Mouse (Mus musculus) MEL (cell line): ENCODE measurements around the gene Cacng3. TPM values are rescaled to one million over a fixed set of nuclear protein-coding genes. Genes with fewer than 3 reads are reported as not detected.

Experiments used
- DNase-seq: peaks from one replicate; pipeline ENCODE4 v3.0.0; 2011; ENCODE audit warnings: low read depth, low spot score
- H3K27ac ChIP-seq: 2 replicates; pipeline ENCODE4 v1.5.1; 2012; ENCODE audit warnings: low read depth, mild to moderate bottlenecking, control low read depth, low read length, moderate library complexity; ENCODE audit not compliant: control insufficient read depth
- H3K27me3 ChIP-seq, 2 experiments: fragments of 150-350 bp in 1 of 2; sonication (generic) in 1 of 2; 2 replicates each; pipeline ENCODE4 v1.6.1; 2012; ENCODE audit warnings: low read length in 2 of 2, mild to moderate bottlenecking in 2 of 2, improper control_type of control experiment in 1 of 2, moderate library complexity in 1 of 2; ENCODE audit not compliant: insufficient read depth in 2 of 2, control insufficient read depth in 1 of 2
- H3K36me3 ChIP-seq, 2 experiments: 2 replicates each; pipeline ENCODE4 v1.6.1; 2012 to 2014; ENCODE audit warnings: low read length in 2 of 2, improper control_type of control experiment in 1 of 2, inconsistent platforms in 1 of 2, mild to moderate bottlenecking in 1 of 2; ENCODE audit not compliant: insufficient read depth in 2 of 2, control insufficient read depth in 1 of 2
- H3K4me1 ChIP-seq, 2 experiments: fragments of 150-350 bp in 1 of 2; sonication (generic) in 1 of 2; 2 replicates each; pipeline ENCODE4 v1.6.1; 2012; ENCODE audit warnings: low read length in 2 of 2, improper control_type of control experiment in 1 of 2, mild to moderate bottlenecking in 1 of 2; ENCODE audit not compliant: insufficient read depth in 2 of 2, control insufficient read depth in 1 of 2
- H3K4me3 ChIP-seq, 2 experiments: fragments of 150-350 bp in 1 of 2; sonication (generic) in 1 of 2; 2 replicates each; pipeline ENCODE4 v1.5.1; 2012; ENCODE audit warnings: low read depth in 2 of 2, low read length in 2 of 2, mild to moderate bottlenecking in 2 of 2, moderate library complexity in 2 of 2, control low read depth in 1 of 2, improper control_type of control experiment in 1 of 2; ENCODE audit not compliant: control insufficient read depth in 1 of 2, insufficient read depth in 1 of 2
- H3K79me2 ChIP-seq: 2 replicates; pipeline ENCODE4 v1.6.1; 2012; ENCODE audit warnings: mild to moderate bottlenecking, low read length, moderate library complexity; ENCODE audit not compliant: control insufficient read depth, poor library complexity, insufficient read depth
- H3K9ac ChIP-seq: 2 replicates; pipeline ENCODE4 v1.6.1; 2012; ENCODE audit warnings: low read depth, mild to moderate bottlenecking, control low read depth, low read length, moderate library complexity; ENCODE audit not compliant: control insufficient read depth, poor library complexity, severe bottlenecking
- H3K9me3 ChIP-seq: fragments of 150-350 bp; sonication (generic); replicated peaks from 2 replicates; pipeline ENCODE4 v1.6.1; 2012; ENCODE audit warnings: mild to moderate bottlenecking, low read length, improper control_type of control experiment, moderate library complexity; ENCODE audit not compliant: insufficient read depth
- CTCF ChIP-seq, 3 experiments: IDR thresholded peaks in 2 of 3; conservative IDR thresholded peaks in 1 of 3; 2 replicates each; pipeline ENCODE4 v1.5.1; 2011 to 2012; ENCODE audit warnings: low read length in 3 of 3, low read depth in 2 of 3, mild to moderate bottlenecking in 2 of 3, improper control_type of control experiment in 1 of 3, inconsistent platforms in 1 of 3, mixed read lengths in 1 of 3, moderate library complexity in 1 of 3; ENCODE audit not compliant: control insufficient read depth in 1 of 3, insufficient read depth in 1 of 3, poor library complexity in 1 of 3, severe bottlenecking in 1 of 3
- E2F4 ChIP-seq: IDR thresholded peaks from 2 replicates; pipeline ENCODE4 v1.6.1; 2011; ENCODE audit warnings: low read depth, low read length, improper control_type of control experiment, borderline replicate concordance
- ELF1 ChIP-seq: IDR thresholded peaks from 2 replicates; pipeline ENCODE4 v1.6.1; 2014; ENCODE audit warnings: low read depth, mild to moderate bottlenecking, inconsistent platforms, low read length, improper control_type of control experiment, moderate library complexity
- EP300 ChIP-seq, 2 experiments: IDR thresholded peaks; 2 replicates each; pipeline ENCODE4 v1.6.1; 2011; ENCODE audit warnings: improper control_type of control experiment in 2 of 2, low read length in 2 of 2, low read depth in 1 of 2, mild to moderate bottlenecking in 1 of 2
- GABPA ChIP-seq: IDR thresholded peaks from 2 replicates; pipeline ENCODE4 v1.6.1; 2012; ENCODE audit warnings: low read depth, mild to moderate bottlenecking, inconsistent platforms, low read length, improper control_type of control experiment, moderate library complexity
- GATA1 ChIP-seq: IDR thresholded peaks from 2 replicates; pipeline ENCODE4 v1.6.1; 2011; ENCODE audit warnings: low read depth, low read length, improper control_type of control experiment
- HCFC1 ChIP-seq: IDR thresholded peaks from 2 replicates; pipeline ENCODE4 v1.6.1; 2012; ENCODE audit warnings: low read depth, mild to moderate bottlenecking, inconsistent platforms, low read length, improper control_type of control experiment, moderate library complexity
- KAT2A ChIP-seq: conservative IDR thresholded peaks from 2 replicates; pipeline ENCODE4 v1.6.1; 2012; ENCODE audit warnings: low read depth, low read length, improper control_type of control experiment, inconsistent platforms
- MAFK ChIP-seq: IDR thresholded peaks from 2 replicates; pipeline ENCODE4 v1.6.1; 2011; ENCODE audit warnings: low read depth, mild to moderate bottlenecking, low read length, improper control_type of control experiment, borderline replicate concordance
- MAX ChIP-seq: IDR thresholded peaks from 2 replicates; pipeline ENCODE4 v1.6.1; 2011; ENCODE audit warnings: low read length, improper control_type of control experiment
- MYB ChIP-seq: IDR thresholded peaks from 2 replicates; pipeline ENCODE4 v1.6.1; 2011; ENCODE audit warnings: mild to moderate bottlenecking, low read depth, low read length, improper control_type of control experiment
- MYC ChIP-seq: IDR thresholded peaks from 2 replicates; pipeline ENCODE4 v1.6.1; 2011; ENCODE audit warnings: low read depth, mild to moderate bottlenecking, low read length, improper control_type of control experiment, moderate library complexity
- NRF1 ChIP-seq: IDR thresholded peaks from 2 replicates; pipeline ENCODE4 v1.6.1; 2014; ENCODE audit warnings: low read depth, mild to moderate bottlenecking, inconsistent platforms, low read length, improper control_type of control experiment, moderate library complexity; ENCODE audit not compliant: poor library complexity, insufficient read depth, severe bottlenecking
- POLR2AphosphoS5 ChIP-seq: IDR thresholded peaks from 2 replicates; pipeline ENCODE4 v1.6.1; 2012; ENCODE audit warnings: low read depth, borderline replicate concordance, mild to moderate bottlenecking, inconsistent platforms, low read length, moderate library complexity, mixed read lengths
- RAD21 ChIP-seq: IDR thresholded peaks from 2 replicates; pipeline ENCODE4 v1.6.1; 2011; ENCODE audit warnings: mild to moderate bottlenecking, low read depth, low read length, improper control_type of control experiment
- SIN3A ChIP-seq: IDR thresholded peaks from 2 replicates; pipeline ENCODE4 v1.6.1; 2012; ENCODE audit warnings: low read length, improper control_type of control experiment, inconsistent platforms
- TAL1 ChIP-seq: IDR thresholded peaks from 2 replicates; pipeline ENCODE4 v1.6.1; 2012; ENCODE audit warnings: mild to moderate bottlenecking, inconsistent platforms, low read length, moderate library complexity, mixed read lengths
- TBP ChIP-seq: IDR thresholded peaks from 2 replicates; pipeline ENCODE4 v1.8.0; 2011; ENCODE audit warnings: low read depth, low read length, improper control_type of control experiment
- TCF12 ChIP-seq: IDR thresholded peaks from 2 replicates; pipeline ENCODE4 v1.6.1; 2014; ENCODE audit warnings: low read depth, mild to moderate bottlenecking, inconsistent platforms, low read length, improper control_type of control experiment, moderate library complexity
- UBTF ChIP-seq: IDR thresholded peaks from 2 replicates; pipeline ENCODE4 v1.6.1; 2012; ENCODE audit warnings: low read depth, mild to moderate bottlenecking, inconsistent platforms, low read length, improper control_type of control experiment, moderate library complexity, borderline replicate concordance; ENCODE audit not compliant: insufficient read depth
- USF1 ChIP-seq: IDR thresholded peaks from 2 replicates; pipeline ENCODE4 v1.6.1; 2014; ENCODE audit warnings: low read depth, mild to moderate bottlenecking, inconsistent platforms, low read length, improper control_type of control experiment, moderate library complexity
- USF2 ChIP-seq, 2 experiments: IDR thresholded peaks; 2 replicates each; pipeline ENCODE4 v1.6.1; 2011 to 2012; ENCODE audit warnings: improper control_type of control experiment in 2 of 2, low read length in 2 of 2, borderline replicate concordance in 1 of 2, inconsistent platforms in 1 of 2, low read depth in 1 of 2, mild to moderate bottlenecking in 1 of 2; ENCODE audit not compliant: insufficient read depth in 1 of 2
- ZC3H11A ChIP-seq: IDR thresholded peaks from 2 replicates; pipeline ENCODE4 v1.6.1; 2012; ENCODE audit warnings: low read depth, mild to moderate bottlenecking, inconsistent platforms, low read length, improper control_type of control experiment
- ZKSCAN1 ChIP-seq: IDR thresholded peaks from 2 replicates; pipeline ENCODE4 v1.6.1; 2012; ENCODE audit warnings: low read depth, mild to moderate bottlenecking, inconsistent platforms, low read length, improper control_type of control experiment, moderate library complexity
- ZNF384 ChIP-seq: IDR thresholded peaks from 2 replicates; pipeline ENCODE4 v1.6.1; 2012; ENCODE audit warnings: low read depth, mild to moderate bottlenecking, inconsistent platforms, low read length, improper control_type of control experiment
- polyA plus RNA-seq, 2 experiments: library from polyadenylated mRNA; stranded (reverse) in 1 of 2; unstranded in 1 of 2; fragments of >175 nt in 1 of 2; fragments of >200 nt in 1 of 2; gene quantifications; 2 replicates each; pipeline versions ENCODE4 v1.2.1 to v1.2.4; 2012; ENCODE audit warnings: low replicate concordance in 2 of 2, low read depth in 1 of 2; ENCODE audit not compliant: insufficient read length in 2 of 2, insufficient read depth in 1 of 2, missing spikeins in 1 of 2
- total RNA-seq: library from RNA; depleted of rRNA; stranded (reverse); fragments of 300-350 nt; gene quantifications from 2 replicates; pipeline ENCODE4 v1.2.3, GENCODE M21; 2012

The Cacng3 gene
- total and polyA plus RNA-seq, 3 experiments = not detected

GRCm38 (mm10) chr7:122779601-122780000 is 109.3 kb downstream of the Cacng3 start:
- no peak overlapping the region for H3K27ac ChIP-seq
- no peaks in the 10 kb centered on the region for H3K4me1 ChIP-seq
- no peak overlapping the region for H3K9ac ChIP-seq
- no peaks in the 10 kb centered on the region for H3K79me2 ChIP-seq
- TF ChIP-seq ELF1 = no peak
- no peak for TF ChIP-seq E2F4
- no peak for TF ChIP-seq USF2 (IDR thresholded peaks at IDR 0.05; ENCODE audit: borderline replicate concordance in 1 of 2, insufficient read depth in 1 of 2, low read depth in 1 of 2, low read length in 2 of 2)
- TF ChIP-seq POLR2AphosphoS5 = no peak
- TF ChIP-seq MAFK = no peak
- no peak for TF ChIP-seq SIN3A
- no peak for TF ChIP-seq TAL1
- no peak for TF ChIP-seq MYB
- TF ChIP-seq, all 39 proteins: peak for 0
- Histone ChIP-seq H3K9me3 (no peaks in the 10 kb centered on the region), H3K36me3 (no peaks in the 10 kb centered on the region), H3K4me3 (no peak overlapping the region), H3K27me3 (no peaks in the 10 kb centered on the region)
- no peak for DNase-seq

DNA sequence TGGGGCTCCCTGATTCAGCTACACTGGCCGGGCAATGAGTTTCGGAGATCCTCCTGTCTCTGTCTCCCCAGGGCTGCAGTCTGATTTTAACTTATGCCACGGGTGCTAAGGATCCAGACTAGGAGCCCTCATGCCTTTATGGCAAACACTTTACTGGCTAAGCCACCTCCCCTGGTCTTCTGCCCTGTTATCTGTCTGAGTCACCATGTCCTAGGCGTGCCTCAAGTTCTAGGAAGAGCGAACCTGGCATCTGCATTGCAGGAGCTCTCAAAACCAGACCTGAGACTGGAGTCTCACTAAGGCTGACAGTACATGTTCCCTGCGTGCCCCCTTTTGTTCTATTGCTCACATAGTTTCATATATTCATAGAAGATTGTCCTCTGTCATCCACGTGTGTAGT is 119.6 kb downstream of the Cacng3 start:
- H3K27me3 ChIP-seq = no peaks in the 10 kb centered on the region
- DNase-seq = no peak

GRCm38 (mm10) chr7:122793655-122794346 is 123.5 kb downstream of the Cacng3 start:
- Histone ChIP-seq H3K27ac (no peak overlapping the region), H3K9ac (no peak overlapping the region), H3K36me3 (no peaks in the 10 kb centered on the region), H3K27me3 (no peaks in the 10 kb centered on the region), H3K4me1 (no peaks in the 10 kb centered on the region), H3K9me3 (no peaks in the 10 kb centered on the region), H3K79me2 (no peaks in the 10 kb centered on the region), H3K4me3 (no peak overlapping the region)
- TF ChIP-seq TCF12 (no peak), GABPA (no peak), HCFC1 (no peak), MYC (no peak), ZKSCAN1 (no peak), RAD21 (no peak), CTCF (IDR thresholded peaks at IDR 0.05 in 2 of 3, conservative IDR thresholded peaks at IDR 0.05 in 1 of 3; ENCODE audit: control insufficient read depth in 1 of 3, insufficient read depth in 1 of 3, low read depth in 2 of 3, low read length in 3 of 3, poor library complexity in 1 of 3, severe bottlenecking in 1 of 3) (no peak), MAFK (no peak), ZNF384 (no peak), NRF1 (no peak), SIN3A (no peak), USF1 (no peak), TBP (no peak), KAT2A (no peak), UBTF (no peak), E2F4 (no peak), MAX (no peak), EP300 (IDR thresholded peaks at IDR 0.05; ENCODE audit: low read depth in 1 of 2, low read length in 2 of 2) (no peak), ZC3H11A (no peak)
- no peak for DNase-seq

More for the DNA sequence above, 119.6 kb downstream of the Cacng3 start:
- H3K9me3 ChIP-seq = no peaks in the 10 kb centered on the region
- H3K4me3 ChIP-seq = no peak overlapping the region
- H3K79me2 ChIP-seq = no peaks in the 10 kb centered on the region
- no peak overlapping the region for H3K9ac ChIP-seq
- H3K27ac ChIP-seq = no peak overlapping the region
- no peaks in the 10 kb centered on the region for H3K4me1 ChIP-seq
- no peak for TF ChIP-seq MYC
- no peak for TF ChIP-seq GATA1
- no peaks in the 10 kb centered on the region for H3K36me3 ChIP-seq
